Mouse (Mus musculus) cerebellum, postnatal 10 days (tissue): ENCODE measurements at regions not wholly inside any gene's neighbourhood (a gene's known extent, or its start where the extent isn't known, plus 50 kb on each side); places are given as distances from the start of the nearest gene placed in this dataset.
A peak's percentile ranks its signal among the peaks of the same experiment; 100 is the strongest.

ENCODE experiments used
- DNase-seq, 2 experiments: peaks; one replicate each; pipeline ENCODE4 v3.0.0; 2021; ENCODE audit warnings: mixed read lengths in 2 of 2

GRCm38 (mm10) chr15:18685439-18685838, 133.3 kb upstream of the Cdh10 start:
- no peak for DNase-seq

DNA sequence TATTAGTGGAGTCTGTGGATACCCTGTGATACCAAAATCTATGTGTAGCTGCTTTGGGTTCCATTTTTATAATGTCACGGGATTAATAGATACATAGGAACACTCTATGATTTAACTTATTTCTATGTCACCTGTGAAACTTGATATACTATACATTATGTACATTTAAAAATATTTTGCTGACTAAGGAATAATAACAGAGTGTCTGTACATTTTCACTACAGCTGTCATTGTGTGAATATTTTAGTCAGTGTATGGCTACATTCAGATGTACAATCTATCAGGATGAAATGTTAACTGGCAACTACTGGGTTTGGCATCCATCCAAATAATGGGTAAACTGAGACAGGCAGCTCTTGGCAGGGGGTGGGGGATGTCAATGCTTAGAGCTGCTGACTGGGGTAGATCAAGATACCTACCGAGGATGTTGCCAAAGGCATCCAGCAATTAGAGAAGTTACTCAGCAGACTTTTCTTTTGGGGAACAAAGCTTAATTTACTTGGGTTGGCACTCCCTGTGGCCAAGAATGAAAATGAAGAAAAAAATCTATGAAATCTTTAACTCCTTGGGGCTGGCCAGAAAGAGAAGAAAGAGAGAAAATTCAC, 122.0 kb upstream of the Cdh10 start:
- DNase-seq = no peak

- no peak for DNase-seq
Observed at GRCm38 (mm10) chr15:18744266-18744665, 74.5 kb upstream of the Cdh10 start.

- peak; percentile 38 to 44 for DNase-seq
Observed at GRCm38 (mm10) chr15:18748574-18749246, 70.0 kb upstream of the Cdh10 start.
